Mouse (Mus musculus): ENCODE measurements at regions not wholly inside any gene's neighbourhood (a gene's known extent, or its start where the extent isn't known, plus 50 kb on each side); places are given as distances from the start of the nearest gene placed in this dataset. TPM values are rescaled to one million over a fixed set of nuclear protein-coding genes. Genes with fewer than 3 reads are reported as not detected.

GRCm38 (mm10) chr8:128290076-128290475 lies 68.3 kb upstream of the Nrp1 start:
- Histone ChIP-seq H3K4me1 (replicated peaks; ENCODE audit: control insufficient read depth, insufficient read depth, low read length) (no peaks in the 10 kb centered on the region), H3K9me3 (ENCODE audit: control insufficient read depth, low read length) (no peaks in the 10 kb centered on the region), H3K4me3 (ENCODE audit: low read depth, low read length) (no peak overlapping the region), H3K27ac (ENCODE audit: low read depth) (no peak overlapping the region), H3K4me2 (ENCODE audit: low read length) (no peak overlapping the region), H3K36me3 (ENCODE audit: control insufficient read depth, insufficient read depth, low read length) (no peaks in the 10 kb centered on the region), H3K27me3 (replicated peaks; ENCODE audit: control insufficient read depth, insufficient read depth, low read length) (no peaks in the 10 kb centered on the region), H3K9ac (ENCODE audit: low read length) (no peak overlapping the region)
- ATAC-seq (replicated peaks; ENCODE audit: low FRiP score, low TSS enrichment, low read depth) (no peak), DNase-seq (ENCODE audit: low spot score) (no peak)
- 43% methylated on average over 4 of the region's 4 CpGs for WGBS

GRCm38 (mm10) chr8:128292394-128292793 lies 66.0 kb upstream of the Nrp1 start:
- WGBS, result 88% methylated on average over 6 of the region's 6 CpGs
- Histone ChIP-seq H3K36me3 (ENCODE audit: control insufficient read depth, insufficient read depth, low read length) (no peaks in the 10 kb centered on the region), H3K9ac (ENCODE audit: low read length) (no peak overlapping the region), H3K9me3 (ENCODE audit: control insufficient read depth, low read length) (no peaks in the 10 kb centered on the region), H3K4me3 (ENCODE audit: low read depth, low read length) (no peak overlapping the region), H3K4me2 (ENCODE audit: low read length) (no peak overlapping the region), H3K27ac (ENCODE audit: low read depth) (no peak overlapping the region), H3K27me3 (replicated peaks; ENCODE audit: control insufficient read depth, insufficient read depth, low read length) (no peaks in the 10 kb centered on the region), H3K4me1 (replicated peaks; ENCODE audit: control insufficient read depth, insufficient read depth, low read length) (no peaks in the 10 kb centered on the region)
- no peak for ATAC-seq (replicated peaks; ENCODE audit: low FRiP score, low TSS enrichment, low read depth)
- DNase-seq (ENCODE audit: low spot score), result no peak

DNA sequence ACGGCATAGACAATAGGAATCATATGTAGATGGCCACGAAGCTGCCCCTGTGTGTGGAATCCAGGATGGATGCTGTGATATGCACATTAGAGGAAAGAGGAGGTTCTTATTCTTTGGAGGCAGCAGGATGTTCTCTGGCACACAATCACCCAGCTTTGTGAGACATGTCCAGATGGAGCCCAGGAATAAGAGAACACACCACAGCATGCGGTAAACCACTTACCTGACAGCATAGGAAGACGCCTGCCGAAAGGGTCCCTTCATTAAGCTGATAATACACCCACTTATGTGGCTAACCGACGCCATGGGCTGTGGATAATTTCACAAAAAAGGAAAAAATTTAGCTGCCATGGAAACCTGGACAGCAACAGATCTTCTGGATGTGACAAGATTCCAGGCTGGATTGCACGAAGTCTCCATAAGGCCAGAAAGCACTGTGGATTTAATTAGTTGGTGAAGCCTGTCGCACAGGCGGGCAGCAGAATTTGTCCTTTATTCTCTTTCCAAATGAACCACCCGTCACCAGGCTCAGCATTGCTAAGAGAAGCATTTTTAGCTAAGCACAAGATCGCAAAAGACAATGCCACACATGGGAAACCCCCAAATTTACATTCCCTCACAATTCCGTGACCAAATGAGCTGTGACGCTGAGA lies 61.5 kb upstream of the Nrp1 start:
- Histone ChIP-seq H3K9ac (ENCODE audit: low read length) (no peak overlapping the region), H3K27ac (ENCODE audit: low read depth) (no peak overlapping the region), H3K36me3 (ENCODE audit: control insufficient read depth, insufficient read depth, low read length) (no peaks in the 10 kb centered on the region), H3K27me3 (replicated peaks; ENCODE audit: control insufficient read depth, insufficient read depth, low read length) (no peaks in the 10 kb centered on the region), H3K4me2 (ENCODE audit: low read length) (no peak overlapping the region), H3K4me3 (ENCODE audit: low read depth, low read length) (no peak overlapping the region), H3K4me1 (replicated peaks; ENCODE audit: control insufficient read depth, insufficient read depth, low read length) (no peaks in the 10 kb centered on the region), H3K9me3 (ENCODE audit: control insufficient read depth, low read length) (no peaks in the 10 kb centered on the region)
- ATAC-seq (replicated peaks; ENCODE audit: low FRiP score, low TSS enrichment, low read depth) (no peak), DNase-seq (ENCODE audit: low spot score) (no peak)
- WGBS, result 90% methylated on average over 14 of the region's 14 CpGs

- no peak for DNase-seq (ENCODE audit: low spot score)
- H3K27me3 ChIP-seq (replicated peaks; ENCODE audit: control insufficient read depth, insufficient read depth, low read length), result no peaks in the 10 kb centered on the region
- ATAC-seq (replicated peaks; ENCODE audit: low FRiP score, low TSS enrichment, low read depth), result no peak
- H3K4me2 ChIP-seq (ENCODE audit: low read length), result no peak overlapping the region
- H3K9me3 ChIP-seq (ENCODE audit: control insufficient read depth, low read length), result no peaks in the 10 kb centered on the region
- no peak overlapping the region for H3K27ac ChIP-seq (ENCODE audit: low read depth)
- H3K9ac ChIP-seq (ENCODE audit: low read length), result no peak overlapping the region
- H3K4me1 ChIP-seq (replicated peaks; ENCODE audit: control insufficient read depth, insufficient read depth, low read length), result no peaks in the 10 kb centered on the region
- WGBS, result 76% methylated on average over 2 of the region's 2 CpGs
- no peak overlapping the region for H3K4me3 ChIP-seq (ENCODE audit: low read depth, low read length)
- H3K36me3 ChIP-seq (ENCODE audit: control insufficient read depth, insufficient read depth, low read length), result no peaks in the 10 kb centered on the region
Observed at GRCm38 (mm10) chr8:128302322-128302721, 56.1 kb upstream of the Nrp1 start.

Small RNAs in the stretch of these regions (microRNA-seq; reads per million reads assigned to microRNA genes)
- gene Mir21c, result not detected
